Mouse (Mus musculus): ENCODE measurements at regions not wholly inside any gene's neighbourhood (a gene's known extent, or its start where the extent isn't known, plus 50 kb on each side); places are given as distances from the start of the nearest gene placed in this dataset.

DNA sequence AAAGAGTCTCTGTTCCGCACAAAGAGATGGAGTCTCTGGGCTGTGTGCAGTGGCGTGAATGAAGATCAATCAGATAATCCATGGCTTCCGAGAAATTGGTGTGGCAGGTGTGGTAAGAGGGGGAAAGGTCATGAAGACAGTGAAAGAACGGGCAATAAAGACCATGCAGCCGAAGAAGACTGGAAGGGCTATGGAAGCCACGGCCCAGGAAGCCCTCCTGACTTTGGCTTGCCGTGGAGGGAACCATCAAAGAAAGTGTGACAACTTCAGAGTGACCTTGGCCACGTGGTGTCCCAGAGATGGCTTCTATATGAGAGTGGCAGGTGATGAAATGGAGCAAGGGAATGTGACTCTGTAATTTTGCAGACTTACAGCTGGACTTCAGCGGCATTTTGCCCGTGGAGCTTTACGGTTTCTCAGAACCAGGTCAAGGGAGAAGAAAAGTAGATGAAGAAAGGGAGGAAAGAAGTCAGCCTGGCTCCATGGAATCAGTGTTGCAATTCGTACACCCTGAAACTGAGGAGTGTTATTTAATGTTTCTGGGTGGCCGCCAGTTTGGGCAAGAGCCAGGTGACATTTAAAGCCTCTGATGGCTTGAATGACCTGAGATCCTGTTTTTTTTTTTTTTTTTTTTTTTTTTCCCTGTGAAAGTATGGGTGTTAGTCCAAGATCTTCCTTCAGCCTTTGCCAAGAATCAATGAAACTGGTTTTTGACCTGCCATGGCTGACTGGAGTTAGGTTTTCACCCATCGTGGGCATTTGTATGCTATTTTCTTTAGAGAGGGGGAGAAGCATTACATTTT is 76.4 kb downstream of the Phlda1 start:
- TF ChIP-seq GATA1 (IDR thresholded peaks at IDR 0.05; ENCODE audit: low read length), result no peak

DNA sequence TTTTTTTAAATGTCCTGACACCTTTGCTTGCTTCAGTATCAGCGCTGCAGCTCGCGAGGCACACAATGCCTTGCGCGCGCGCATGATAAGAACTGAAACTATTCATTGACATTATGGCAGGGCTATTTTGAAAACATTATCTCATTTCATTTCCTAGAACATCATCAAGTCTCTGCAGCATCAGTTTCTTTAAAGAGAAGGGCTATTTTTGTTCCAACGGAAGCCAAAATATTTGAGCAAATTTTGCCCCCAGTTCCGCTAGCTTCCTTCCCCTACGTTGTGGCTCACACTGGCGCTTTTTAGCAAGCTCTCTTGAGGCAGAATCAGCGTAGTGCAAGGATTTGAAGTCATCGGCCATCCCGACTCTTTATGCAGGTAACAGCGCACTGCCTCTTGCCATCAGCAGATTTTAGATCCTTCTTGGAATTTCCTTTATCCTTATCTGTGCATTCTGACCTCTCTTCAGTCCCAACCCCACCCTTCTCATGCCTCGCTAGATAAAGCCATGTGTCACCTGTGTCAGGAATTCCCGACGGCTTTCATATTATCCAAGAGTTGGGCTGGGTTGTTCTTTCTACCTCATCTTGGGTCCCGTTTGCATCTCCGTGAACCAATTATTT is 77.1 kb downstream of the Phlda1 start:
- TF ChIP-seq GATA1 (IDR thresholded peaks at IDR 0.05; ENCODE audit: low read length), result peak; percentile 4

DNA sequence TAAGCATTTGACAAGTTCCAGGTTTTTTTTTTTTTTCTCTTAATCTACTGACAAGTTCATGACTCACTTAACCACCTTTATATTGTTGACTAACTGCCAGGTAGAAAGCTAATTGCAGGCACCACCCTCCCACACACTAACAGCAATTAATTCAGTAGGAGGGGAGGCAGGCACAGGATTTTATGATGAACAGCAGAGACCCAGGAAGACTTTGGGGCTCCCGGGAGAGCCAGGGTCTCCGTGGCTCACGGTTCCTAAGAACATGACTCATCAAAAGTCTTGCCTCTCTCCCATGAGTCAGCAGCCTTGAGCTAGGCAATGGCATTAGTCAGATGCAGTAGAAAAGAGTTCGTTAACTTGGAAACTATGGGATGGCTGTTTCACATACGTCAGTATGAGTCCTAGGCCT is 77.7 kb downstream of the Phlda1 start:
- no peak for TF ChIP-seq GATA1 (IDR thresholded peaks at IDR 0.05; ENCODE audit: low read length)

DNA sequence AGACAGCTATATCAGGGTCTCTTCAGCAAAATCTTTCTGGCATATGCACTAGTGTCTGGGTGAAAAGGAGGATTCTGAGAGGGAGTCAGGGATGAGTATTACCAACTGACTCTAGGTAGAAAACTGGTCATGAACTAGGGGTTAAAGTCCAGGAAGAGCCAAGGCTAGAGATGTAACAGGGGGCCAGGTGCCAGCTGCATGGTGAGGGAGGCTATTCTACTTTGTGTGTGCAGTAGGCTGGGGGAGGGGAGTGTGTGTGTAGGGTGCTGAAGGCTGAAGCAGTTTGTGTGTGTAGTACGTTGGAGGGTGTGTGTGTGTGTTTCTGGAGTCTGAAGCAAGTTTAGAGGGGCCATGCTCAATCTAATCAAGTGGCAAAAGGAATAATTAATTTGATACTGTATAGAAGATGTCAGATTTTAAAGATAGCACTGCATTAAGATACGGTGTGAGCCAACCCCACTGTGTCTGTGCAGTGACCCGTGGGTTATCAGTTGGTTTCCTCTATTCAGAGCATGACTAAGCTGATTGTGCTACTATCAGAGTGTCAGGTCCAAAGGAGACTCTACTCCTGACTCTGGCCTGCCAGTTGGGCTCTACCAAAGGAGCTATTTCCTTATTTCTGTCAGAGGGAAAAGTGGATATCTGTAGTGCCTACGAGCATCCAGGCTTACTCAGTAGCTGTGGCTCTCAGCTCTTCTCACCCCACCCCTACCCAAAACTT is 82.0 kb downstream of the Phlda1 start:
- TF ChIP-seq GATA1 (IDR thresholded peaks at IDR 0.05; ENCODE audit: low read length), result peak; percentile 68

DNA sequence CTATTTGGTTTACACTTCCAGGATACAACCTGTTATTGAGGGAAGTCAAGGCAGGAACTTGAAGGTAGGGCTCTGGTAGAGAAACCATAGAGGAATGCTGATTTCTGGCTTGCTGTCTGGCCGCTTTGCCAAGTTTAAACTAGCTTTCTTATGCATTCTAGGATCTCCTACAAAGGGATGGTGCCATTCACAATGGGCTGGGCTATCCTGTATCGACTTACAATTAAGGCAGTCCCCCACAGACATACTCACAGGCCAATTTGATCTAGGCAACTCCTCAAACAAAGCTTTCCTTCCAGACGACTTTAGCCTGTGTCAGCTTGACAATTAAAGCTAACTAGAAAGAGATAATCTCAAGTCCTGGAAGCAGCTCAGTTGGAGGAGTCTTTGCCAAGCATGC is 83.1 kb downstream of the Phlda1 start:
- no peak for TF ChIP-seq GATA1 (IDR thresholded peaks at IDR 0.05; ENCODE audit: low read length)

DNA sequence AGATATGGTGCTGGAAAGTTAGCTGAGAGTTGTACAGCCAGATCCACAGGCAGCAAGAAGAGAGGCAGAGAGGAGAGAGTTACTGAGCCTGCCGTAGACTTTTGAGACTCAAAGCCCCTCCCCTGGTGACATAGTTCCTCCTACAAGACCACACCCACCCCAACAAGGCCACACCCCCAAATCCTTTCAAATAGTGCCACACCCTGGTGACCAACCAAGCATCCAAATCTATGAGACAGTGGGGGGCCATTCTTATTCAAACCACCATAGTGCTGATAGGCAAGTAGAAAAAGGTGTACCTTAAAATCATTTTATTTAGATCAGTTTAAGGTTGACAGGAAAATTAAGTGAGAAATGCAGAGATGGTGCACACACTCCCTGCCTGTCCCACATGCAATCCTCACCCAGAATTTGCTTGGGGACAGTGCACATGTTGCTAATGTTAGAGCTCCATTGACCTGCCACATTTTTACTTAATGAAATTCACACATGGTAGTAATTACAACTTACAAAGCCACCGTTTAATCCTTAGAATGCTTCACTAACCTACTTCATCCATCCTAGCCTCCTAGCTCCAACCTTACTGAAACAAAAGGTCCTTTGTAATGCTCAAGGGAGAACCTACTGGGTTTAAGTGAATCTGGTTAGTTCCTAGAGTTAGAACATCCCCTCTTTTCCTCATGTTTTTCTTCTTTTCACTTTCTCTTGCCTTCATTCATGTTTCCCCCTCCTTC is 86.5 kb downstream of the Phlda1 start:
- TF ChIP-seq GATA1 (IDR thresholded peaks at IDR 0.05; ENCODE audit: low read length), result no peak

DNA sequence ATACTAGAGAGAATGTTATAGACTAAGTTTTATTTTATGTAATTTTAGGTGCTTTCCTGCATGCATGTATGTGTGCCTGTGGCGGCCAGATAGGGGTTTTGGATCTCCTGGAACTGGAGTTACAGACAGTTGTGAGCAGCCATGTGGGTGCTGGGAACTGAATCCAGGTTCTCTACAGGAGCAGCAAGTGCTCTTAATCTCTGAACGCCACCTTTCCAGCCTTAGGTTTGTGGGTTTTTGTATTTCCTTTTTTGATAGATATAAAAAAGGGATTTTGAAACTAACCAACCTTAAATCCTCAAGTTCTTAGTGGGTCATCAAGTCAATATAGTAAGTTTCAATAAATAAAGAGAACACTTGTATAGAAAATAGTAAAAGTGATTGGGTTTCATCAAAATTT is 87.2 kb downstream of the Phlda1 start:
- no peak for TF ChIP-seq GATA1 (IDR thresholded peaks at IDR 0.05; ENCODE audit: low read length)

DNA sequence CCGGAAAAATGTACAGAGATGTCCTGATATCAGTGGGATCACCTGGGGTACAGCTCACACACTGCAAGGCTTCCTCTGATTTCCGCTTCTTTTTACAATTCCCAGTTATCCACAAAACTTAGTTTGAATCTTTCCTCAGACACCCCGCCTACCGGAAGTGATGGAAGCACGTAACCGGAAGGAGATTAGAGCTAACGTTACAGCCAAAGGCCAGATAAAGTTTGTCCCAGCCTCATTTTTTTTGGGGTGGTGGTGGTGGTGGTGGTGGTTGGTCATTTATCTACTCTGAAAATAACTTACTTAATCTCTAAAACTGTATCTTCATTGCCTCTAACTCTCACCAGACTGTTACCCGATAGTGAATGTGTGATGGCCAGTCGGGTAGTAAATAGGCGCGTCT is 88.1 kb downstream of the Phlda1 start:
- TF ChIP-seq GATA1 (IDR thresholded peaks at IDR 0.05; ENCODE audit: low read length), result no peak

DNA sequence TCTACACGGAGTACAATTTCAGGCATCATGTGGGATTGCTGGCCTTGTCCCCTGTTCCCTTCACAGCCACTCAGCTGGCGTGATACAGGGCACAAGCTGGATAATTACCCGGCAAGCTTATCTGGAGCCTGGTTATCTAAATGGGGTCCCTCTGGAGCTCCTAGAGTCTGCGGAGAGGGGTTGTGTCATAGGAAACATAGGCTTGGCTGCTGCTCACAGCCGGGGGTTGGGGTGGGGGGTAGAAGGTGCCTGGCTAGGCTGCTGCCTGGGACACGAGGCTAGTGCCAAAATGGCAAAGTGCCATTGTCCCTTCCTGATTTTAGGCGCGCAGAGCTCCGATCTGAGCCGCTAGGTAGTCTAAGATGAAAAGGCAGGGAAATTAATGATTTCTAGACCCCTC is 88.6 kb downstream of the Phlda1 start:
- TF ChIP-seq GATA1 (IDR thresholded peaks at IDR 0.05; ENCODE audit: low read length), result peak; percentile 24

DNA sequence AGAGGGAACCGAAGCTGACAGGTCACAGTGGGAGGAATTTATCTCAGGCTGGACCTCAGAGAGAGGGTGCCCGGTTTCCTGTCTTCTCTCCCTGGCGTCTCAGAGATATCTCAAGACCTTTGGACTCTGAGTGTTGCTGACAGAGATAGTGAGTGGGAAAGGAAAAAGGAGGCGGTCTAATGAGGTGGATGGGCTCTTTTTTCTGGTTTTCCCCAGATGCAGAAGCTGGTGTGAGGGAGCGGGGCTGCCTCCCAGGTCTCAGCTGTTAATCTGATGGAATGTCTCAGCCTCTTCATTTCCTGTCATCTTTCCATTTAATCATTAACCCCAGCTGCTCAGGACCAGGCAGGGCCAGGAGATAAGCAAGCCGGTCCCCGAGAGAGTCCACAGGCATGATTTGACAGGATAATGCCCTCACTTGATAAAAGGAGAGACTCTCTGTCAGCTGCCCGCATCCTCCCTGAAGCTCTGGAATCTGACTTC is 89.5 kb downstream of the Phlda1 start:
- TF ChIP-seq GATA1 (IDR thresholded peaks at IDR 0.05; ENCODE audit: low read length), result peak; percentile 90

DNA sequence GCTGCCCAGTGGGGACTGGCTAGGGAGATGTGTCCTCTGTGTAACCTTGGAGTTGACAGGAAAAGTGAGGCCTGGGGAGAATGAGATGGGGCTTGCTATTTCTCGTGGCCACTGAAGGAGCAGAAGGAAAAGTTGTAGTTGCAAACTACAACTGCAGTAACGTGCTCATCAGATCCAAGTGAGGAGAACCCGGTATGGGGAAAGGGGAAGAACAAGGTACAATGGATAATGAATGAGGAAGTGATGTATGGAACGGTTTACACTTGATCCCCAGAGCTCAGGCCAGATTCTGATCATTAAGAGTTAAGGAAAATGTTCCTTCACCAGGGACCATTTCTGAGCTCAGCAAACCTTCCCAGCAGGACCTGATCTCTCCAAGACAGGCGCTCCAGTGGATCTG is 92.6 kb downstream of the Phlda1 start:
- TF ChIP-seq GATA1 (IDR thresholded peaks at IDR 0.05; ENCODE audit: low read length), result no peak

DNA sequence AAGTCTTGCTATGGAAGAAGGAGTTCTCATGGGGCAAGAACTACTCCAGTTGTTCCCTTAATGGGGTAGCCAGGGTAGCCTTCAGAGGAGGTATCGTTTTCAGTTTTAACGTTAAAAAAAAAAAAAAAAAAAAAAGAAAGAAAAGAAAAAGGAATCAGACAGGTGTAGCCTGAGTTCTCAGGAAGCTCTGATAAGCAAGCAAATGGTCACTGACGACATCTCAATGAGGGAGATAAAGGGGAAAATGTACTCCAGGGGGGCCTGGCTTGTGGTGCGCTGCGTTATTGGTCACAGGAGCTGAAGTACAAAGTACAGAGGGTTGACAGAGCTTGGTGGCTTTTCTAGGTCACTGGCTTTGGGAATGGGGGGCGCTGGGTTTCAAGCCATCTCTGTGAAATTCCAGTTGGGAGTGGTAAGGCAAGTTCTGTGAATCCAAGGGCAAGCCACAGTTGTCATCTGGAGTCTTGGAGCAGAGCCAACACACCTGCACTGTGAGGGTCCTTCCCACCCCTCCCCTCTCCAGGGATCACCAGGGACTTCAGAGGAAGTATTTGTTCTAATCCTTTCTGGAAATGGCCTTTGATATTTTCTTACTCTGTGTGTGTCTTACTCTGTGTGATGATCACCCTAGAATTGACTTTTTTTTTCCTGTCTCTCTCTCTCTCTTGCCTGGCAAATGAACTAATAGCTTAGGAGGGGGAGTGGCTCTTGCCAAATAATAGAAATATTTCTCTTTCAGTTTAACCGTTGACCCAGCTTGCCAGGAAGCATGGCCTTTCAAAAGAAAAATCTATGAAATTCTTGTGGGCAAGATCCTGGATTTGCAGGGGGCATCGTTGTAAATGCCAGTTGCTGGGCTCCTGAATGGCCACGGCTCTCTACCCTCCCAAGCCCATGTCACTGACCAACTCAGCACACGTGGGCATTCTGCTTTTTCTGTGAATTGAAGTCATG is 93.5 kb downstream of the Phlda1 start:
- no peak for TF ChIP-seq GATA1 (IDR thresholded peaks at IDR 0.05; ENCODE audit: low read length)

DNA sequence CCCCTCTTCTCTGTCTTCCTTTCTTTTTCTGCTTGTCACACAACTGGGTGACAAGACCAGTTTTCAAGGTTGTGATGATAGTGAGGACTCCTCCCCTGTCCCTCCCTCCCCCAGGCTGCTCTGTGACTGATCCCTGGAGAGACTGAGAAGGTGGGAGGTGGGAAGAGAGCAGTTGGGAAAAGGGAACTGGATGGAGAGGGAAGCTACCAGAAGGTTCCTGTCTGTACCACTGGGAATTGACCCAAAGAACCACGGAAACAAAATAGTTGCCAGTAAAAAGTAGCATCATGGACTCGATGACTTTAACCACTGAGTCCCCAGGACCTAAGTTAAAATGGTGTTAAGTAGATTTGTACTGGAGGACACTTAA is 94.2 kb downstream of the Phlda1 start:
- TF ChIP-seq GATA1 (IDR thresholded peaks at IDR 0.05; ENCODE audit: low read length), result no peak

DNA sequence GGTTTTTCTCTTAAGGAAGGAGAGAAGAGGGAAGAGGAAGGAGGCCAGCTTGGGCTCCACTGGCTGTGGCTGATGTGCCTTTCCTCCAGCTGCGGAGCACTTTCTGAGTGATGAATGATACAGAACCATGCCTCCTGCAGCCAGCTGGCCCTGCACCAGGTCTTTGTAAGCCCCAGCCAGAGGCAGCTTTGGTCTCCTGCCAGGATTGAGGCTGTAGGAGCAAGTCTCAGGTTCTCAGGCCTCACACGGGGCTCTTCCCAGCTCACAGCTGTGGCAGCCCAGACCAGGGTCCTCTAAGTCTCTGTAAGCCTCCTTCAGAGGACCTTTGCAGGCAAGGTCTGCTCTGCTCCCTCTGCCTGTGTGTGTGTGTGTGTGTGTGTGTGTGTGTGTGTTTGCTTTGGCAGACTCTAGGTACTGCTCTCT is 94.6 kb downstream of the Phlda1 start:
- TF ChIP-seq GATA1 (IDR thresholded peaks at IDR 0.05; ENCODE audit: low read length), result no peak

DNA sequence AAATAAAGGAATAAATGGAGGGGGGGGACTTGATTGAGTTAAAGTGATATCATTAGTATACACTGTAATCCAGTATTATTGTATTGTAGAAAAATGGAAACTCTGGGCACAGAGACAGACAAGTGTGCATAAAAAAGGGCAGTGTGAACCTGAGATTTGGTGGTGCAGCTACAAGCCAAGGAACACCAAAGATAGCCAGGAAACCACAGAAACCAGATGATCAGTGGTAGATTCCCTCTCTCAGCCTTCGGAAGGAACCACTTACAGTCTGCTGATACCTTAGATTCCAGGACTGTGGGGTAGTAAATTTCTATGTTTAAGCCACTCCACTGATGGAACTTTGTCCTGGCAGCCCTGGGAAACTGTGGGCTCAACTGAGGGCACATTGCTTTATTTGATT is 97.1 kb downstream of the Phlda1 start:
- peak; percentile 70 for TF ChIP-seq GATA1 (IDR thresholded peaks at IDR 0.05; ENCODE audit: low read length)
